Mouse (Mus musculus): ENCODE measurements around the gene Gramd1a.

Gene Gramd1a

DNA sequence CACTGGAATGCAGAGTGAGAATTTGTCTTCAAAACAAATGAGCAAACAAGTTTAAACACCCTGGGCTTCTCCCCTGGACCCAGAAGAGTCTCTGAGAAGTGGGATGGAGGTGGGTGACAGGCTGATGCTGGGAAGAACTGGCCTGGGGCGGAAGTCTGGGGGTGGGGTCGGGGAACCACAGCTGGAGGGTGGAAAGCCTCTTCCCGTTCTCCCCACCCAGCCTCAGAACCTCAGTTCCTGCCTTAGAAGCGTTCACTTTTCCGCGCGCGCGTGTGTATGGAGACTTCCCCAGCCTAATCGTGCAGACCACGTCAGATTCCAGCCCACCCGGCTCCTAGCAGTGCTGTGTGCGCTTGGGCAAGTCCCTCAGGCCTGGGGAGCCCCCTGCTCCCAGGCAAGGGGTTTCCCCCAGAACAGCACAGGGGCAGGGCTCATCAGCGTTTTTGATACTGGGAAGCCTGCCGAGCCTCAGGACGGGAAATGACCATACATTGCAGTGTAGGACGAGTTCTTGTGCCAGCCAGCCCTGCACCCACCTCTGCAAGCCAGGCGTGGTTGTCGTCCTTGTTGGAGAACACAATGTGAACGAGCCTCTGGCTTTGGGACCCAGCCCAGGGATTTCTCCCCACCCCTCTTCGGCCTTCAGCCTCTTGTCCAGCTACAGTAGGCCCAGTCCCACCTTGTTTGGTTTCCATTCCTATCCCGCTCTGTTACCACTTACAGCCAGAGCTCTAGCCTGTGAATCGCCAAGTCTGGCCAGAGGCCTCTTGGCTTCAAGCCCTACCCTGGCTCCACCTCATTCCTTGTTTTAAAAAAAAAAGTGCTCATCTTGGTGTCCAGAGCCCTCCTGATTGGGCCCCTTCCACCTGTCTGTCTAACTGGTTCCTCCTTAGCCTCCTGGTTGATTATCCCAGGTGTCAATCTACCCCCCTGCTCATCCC, 4.1 kb downstream of the Gramd1a start:
- peak; percentile 44 to 46 for DNase-seq (ENCODE audit: low spot score in 2 of 2)

DNA sequence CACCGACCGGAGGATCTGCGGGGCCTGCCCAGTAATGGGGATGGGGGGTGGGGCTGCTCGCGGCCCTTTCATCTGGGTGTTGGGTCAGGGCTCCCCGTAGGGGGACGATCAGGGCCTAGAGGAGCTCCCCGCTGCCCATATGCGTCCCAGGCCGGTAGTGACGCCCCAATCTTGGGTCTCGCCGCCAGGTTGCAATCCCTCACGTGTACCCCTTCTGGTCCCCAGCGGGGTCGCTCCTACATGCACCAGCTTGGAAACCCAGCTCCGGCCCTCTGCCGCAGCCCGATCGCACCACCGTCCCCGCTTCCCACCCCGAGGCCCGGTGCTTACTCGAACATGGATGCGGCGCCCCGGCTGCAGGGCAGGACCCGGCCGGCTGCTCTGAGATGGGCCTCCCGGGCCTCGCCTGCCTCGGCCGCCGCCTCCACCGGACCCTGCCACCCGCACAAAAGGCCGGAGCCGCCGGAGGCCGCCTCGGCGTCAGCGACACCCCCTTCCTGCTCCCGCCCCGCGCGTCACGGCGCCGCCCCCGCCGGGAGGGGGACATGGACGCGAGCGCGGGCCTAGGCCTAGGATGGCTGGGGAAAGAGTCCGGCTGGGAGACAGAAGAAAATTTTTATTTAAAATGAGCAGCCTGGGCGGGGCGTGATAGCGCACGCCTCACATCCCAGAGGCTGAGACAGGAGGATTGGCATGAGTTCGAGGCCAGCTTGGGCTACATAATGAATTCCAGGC, 5.0 kb downstream of the Gramd1a start:
- DNase-seq (ENCODE audit: low spot score in 2 of 2): peak; percentile 71 to 75

DNA sequence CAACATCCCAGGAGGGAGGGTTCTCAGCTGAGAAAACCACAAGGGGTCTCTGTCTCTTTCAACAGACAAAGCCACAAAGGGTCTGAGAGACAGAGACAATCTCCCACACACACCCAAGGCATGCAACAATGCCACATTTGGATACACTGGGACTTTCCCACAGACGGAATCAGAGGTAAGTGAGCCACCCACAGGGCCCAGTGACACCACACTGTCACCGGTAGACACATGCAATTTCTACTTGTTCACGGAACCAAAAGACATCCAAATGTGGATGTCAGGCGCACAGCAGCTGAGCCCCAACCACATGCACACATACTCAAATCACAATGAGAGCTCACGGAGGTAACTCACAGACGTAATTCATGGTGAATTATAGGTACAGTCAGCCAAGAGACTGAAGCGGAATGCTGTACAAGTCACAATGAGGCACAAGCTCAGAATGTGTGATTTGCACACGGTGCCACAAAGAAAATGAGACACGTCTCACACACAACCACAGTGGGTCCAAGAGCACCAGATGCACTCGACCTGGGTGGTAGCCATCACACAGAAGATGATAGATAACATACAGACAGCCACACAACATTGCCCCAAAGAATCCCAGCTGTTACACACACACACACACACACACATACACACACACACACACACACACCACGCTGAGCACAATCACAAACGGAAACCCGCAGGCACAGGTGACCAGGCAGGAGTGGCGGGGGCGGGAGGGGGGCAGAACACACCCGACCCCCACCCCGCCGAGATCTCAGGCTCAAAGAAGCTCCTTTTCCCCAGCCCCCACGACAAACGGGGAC, 5.7 kb downstream of the Gramd1a start:
- no peak for DNase-seq (ENCODE audit: low spot score in 2 of 2)

DNA sequence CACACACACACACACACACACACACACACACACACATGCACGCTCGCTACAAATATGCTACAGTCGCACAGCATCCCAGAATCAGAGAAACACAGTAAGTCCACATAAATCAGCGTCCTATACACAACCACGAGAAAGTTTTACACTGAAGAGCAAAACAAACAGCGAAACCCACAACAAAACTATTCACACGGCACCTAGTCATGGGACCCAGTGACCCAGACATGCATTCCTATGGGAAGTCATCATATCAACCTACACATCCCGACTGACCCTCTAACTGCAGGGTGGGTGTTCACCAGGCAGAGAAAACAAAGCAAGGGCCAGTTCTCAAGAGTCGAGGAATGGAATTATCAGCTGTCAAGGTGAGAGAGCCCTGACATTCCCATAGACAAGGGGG, 6.4 kb downstream of the Gramd1a start:
- no peak for DNase-seq (ENCODE audit: low spot score in 2 of 2)

DNA sequence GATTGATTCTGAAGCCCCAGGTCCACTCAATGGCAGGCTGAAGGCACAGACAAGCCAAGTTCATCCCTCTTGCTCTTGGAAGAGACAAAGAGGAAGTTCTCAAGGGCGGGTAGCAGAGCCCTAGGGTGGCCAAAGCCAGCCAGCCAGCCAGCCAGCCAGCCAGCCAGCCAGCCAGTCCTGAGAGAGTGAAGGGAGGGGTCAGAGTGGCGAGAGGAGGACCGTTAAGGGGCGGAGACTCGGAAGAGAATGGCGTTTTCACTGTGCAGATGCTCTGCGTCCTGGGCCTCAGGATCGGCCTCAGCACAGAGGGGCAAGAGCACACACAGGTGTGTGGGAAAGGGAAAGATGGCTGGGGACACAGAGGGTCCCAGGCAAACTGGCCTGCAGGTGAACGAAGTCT, 6.9 kb downstream of the Gramd1a start:
- DNase-seq (ENCODE audit: low spot score in 2 of 2): peak in 1 of 2 experiments; percentile 51

DNA sequence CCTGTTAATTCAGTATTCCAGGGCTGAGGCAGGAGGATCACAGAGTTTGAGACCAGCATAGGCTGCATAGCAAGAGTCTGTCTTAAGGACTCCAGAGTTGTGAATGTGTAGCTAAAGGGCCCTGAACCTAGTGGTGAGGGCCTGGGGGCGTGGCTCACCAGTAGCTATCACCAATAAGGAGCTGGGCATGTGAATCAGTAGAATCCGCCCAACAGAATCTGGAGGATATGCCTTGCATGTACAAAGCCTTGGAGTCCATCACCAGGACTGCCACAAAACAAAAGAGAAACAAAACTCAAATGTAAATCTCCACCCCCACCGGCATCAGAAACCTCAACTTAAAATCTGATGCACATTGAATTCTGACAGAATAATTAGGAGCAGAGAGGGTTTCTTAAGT, 7.6 kb downstream of the Gramd1a start:
- DNase-seq (ENCODE audit: low spot score in 2 of 2): no peak

DNA sequence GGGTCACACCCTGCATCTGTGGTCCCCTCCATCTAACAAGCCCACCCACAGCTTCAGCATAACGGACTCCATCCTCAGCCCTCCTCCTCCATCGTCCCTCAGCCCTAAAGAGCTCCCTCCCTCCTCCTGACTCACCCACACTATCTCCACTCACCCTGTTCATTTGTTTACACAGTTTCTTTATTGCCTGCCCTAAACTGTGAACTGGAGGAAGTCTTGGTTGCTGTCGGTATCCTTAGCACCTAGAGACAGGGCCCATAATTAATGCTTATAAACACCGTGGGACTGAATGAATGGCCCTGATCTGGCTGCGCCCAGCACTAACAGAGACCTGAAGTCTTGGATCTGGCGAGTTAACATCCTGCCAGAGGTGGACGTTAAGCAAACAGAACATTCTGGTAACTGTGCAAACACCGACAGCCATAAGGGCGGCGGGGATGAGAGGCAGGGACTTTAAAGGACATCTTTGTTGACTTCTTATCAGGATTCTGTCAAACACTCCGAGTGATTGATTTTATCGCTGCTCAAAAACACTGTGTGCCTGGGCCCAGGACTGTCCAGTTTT, 10.0 kb downstream of the Gramd1a start:
- no peak for DNase-seq (ENCODE audit: low spot score in 2 of 2)

DNA sequence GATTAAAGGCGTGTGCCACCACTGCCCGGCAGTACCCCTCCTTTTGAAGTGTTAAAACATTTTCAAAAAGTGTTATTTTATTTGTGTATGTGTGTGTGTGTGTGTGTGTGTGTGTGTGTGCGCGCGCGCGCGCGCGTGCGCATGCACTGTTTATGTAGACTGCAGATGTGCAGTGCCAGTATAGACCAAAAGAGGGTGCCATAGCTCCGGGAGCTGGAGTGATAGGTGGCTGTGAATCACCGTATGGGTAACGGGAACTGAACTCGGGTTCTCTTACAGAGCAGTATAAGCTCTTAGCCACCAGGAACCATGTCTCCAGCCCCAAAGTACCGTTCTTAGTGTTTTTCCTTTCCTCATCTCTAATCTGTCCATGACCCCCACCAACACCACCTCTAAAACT, 10.8 kb downstream of the Gramd1a start:
- no peak for DNase-seq (ENCODE audit: low spot score in 2 of 2)

DNA sequence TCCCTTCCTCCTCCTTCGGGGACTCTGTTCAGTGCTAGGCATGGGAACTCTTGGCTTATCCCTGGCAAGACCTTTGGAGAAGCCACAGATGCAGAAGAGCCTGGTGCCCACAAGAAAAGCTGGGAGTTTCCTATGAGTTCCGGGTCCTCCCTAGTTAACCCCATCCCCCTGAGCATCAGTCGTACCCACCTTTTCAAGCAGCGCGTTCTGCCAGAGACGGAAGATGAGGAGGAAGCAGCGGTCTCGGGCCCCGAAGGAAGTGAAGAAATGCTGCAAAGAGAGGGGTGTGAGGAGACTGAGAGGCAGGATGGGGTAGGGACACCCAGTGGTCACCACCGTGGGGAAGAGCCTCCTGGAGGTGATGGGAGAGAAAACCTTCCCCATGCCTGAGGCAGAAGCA, 14.8 kb downstream of the Gramd1a start:
- DNase-seq (ENCODE audit: low spot score in 2 of 2): no peak

DNA sequence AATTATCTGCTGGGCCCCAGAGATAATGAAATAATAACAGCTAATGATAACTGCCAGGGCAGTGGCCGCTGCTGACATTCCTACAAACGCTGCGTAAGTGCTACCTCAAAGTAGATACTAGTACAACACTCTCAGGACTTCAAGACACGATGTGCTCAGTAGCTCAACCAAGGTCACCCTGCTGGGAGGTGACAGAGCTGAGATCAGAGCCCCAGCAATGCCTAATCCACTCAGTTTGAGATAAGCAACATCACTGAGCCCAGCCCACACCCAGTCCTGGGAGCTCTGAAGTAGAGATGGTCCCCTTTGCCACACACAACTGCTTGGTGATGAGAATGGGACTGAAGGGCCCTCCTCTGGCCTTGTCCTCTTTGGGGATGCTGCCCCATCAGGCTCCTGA, 15.4 kb downstream of the Gramd1a start:
- no peak for DNase-seq (ENCODE audit: low spot score in 2 of 2)

DNA sequence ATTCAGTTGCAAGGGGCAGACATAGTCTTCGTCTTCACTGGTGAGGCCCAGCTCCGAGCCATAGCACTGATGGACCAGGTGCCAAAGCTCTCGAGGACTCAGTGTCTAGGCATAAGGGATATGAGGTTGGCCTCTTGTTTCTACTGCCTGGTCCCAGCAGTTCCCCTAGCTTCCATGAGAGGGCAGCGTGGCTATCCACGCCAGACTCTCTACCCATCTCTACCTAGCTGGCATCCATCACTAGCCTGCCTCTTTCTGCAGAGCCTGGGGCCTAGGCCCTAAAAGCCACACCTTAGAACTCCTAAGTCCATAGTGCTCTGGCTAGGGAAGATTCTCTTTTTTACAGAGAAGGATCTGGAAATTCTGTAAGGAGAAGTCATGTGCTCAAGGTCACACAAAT, 15.9 kb downstream of the Gramd1a start:
- peak in 1 of 2 experiments; percentile 55 for DNase-seq (ENCODE audit: low spot score in 2 of 2)

DNA sequence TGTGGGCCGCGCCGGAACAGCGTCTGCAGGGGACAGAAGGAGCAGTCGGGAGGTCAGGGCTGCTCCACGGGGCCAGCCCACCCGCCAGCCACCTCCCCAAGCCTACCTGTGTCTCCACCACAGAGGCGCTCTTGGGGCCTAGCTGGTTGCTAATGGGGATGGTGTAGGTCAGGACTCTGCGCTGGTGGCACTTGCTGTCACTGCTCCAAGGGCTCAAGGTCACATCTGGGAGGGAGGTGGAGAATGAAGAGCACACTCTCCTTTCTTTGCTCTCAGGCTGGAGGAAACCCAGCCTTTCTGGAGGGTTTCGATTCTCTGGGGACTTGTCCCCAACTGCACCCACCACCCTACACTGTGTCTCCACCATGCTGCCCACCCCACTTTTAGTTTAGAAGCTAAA, 20.0 kb downstream of the Gramd1a start:
- DNase-seq (ENCODE audit: low spot score in 2 of 2): no peak

DNA sequence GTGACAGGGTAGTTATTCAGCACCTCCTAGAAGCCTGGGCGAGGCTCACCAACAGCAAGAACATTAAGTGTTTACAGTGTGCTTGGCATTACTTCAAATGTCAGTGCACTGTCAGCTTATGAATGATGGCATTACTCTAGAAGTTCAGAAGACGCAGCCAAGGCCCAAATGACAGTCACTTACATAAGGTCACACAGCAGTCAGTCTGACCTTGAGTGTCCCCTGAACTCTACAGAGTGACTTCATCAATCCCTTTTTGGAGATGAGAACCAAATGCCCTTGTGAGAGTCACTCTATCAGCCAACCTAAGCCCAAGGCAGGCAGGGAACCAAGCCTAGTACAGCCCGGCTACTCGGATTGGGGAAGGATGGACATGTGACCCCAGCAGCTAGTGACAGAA, 23.8 kb downstream of the Gramd1a start:
- no peak for DNase-seq (ENCODE audit: low spot score in 2 of 2)

DNA sequence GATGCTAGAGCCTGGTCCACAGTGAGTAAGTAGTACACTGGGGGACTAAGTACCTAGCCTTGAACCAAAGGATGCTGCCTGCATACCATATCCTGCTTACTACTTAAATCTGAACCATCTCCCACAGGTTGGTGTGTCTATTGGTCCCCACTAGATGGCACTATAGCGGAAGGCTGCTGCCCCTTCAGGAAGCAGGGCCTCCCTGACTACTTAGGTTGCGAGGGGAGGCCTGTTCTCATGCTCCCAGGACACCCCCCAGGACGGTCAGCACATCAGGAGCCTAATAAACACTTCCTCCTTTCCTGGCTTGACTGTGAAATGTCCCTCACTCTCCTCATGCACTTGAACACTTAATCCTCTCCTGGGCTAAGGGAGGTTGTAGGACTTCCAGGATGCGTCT, 24.9 kb downstream of the Gramd1a start:
- peak in 1 of 2 experiments; percentile 35 for DNase-seq (ENCODE audit: low spot score in 2 of 2)

DNA sequence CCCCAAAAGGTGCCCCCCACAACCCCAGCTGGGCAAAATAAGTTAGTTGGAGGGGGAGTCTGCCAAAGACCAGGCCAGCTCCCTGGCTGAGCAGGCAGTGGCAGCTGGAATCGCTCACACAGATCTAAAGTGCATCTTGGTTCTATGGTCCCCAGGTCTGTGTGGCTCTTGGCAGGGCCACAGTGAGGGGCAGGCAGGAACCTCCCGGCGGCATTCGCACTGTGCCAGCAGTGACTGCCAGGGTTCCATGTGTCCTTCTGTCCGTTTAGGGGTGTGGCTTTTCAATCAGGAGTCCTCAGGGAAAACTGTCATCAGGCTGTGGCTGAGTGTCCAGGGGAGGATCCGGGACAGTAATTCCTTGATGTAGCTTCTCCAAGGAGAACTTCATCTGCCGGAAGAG, 25.5 kb downstream of the Gramd1a start:
- no peak for DNase-seq (ENCODE audit: low spot score in 2 of 2)

DNA sequence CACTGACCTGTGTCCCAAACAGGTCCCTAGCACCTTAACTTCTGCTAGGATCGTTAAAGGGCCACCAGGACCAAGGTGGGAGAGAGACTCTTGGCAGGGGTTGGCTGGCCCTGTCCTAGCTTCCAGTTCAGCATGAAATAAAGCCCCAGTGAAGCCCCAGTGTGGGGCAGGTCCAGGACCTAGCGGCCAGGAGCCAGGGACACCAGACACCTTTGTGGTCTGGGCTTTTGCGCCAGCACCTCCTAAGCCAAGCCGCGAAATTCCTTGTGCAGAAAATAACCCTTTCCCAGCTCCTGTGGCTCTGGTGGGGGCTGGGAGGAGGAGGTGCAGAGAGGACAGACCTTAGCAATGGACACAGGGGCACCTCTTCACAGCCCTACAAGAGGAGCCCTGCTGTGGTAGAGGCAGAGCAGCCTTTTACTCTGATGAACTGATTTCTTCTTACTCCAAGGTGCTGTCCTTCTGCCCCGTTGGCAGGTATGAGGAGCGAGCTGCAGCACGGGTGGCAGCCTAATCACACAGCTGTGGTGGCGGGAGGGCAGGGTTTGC, 27.5 kb downstream of the Gramd1a start:
- no peak for DNase-seq (ENCODE audit: low spot score in 2 of 2)

DNA sequence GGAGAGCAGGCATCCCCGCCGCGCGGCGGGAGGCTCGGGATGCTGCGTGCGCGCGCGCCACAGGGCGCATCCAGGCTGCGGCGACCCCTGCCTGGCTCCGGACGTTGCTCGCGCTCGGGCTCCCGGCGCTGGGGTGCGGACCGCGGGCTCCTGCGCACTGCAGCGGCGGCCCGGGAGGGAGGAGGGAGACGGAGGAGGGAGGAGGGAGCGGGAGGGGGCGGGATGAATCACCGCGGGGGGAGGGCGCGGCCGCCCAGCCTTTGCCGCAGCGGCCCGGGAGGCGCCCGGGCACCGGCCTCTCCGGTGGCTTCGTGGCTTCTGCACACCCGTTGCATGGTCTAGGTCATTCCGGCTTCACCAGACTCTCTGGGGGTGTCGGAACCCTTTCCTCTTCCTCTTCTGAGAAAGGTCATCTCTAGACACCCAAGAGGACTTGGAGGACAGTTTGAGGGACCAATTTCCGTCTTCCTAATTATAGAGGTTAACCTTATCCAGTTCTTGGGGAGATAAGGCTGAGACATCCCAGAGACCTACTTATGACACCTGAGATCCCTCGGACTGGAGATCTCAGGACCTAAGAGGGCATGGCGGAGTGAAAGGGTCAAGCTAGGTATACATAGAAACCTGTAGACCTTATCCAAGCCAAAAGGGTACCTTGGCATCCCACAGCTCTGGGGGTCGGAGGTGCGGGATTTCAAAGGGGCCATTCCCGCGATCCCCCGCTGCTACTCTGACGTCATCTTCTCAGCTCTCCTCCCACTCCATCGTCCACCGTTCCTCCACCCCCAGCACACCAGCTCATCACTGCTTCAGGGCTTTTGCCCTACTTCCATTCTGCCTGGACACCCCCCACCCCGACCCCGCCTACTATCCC, 28.6 kb downstream of the Gramd1a start, which contains the start of gene Scn1b:
Scn1b (minus strand) TSS at position 153 of the 874 bp plus-strand sequence.
- DNase-seq (ENCODE audit: low spot score in 2 of 2): no peak

DNA sequence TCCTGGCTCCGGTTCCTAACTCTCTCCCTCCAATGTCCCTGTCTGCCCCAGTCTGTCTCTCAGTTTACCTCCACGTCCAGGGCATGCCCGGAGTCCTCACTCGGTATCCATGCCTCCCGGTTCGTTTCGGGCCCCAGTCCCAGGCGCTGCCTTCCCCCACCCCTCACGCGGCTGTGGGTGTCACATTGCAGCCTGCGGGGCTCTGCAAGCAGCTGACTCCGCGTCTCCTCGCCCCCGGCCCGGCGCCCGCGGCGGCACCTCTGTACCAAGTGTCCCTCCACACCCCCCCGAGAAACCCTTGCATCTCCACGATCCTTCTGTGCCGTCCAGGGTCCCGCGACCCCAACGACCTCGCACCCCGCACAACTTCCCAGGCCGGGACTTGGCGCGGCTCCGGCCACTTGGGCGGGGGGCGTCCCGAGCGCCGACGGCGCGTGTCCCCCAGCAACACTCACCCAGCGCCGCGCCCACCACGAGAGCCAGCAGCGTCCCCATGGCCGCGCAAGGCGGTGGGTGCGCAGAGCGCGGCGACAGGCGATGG, 29.4 kb downstream of the Gramd1a start:
- DNase-seq (ENCODE audit: low spot score in 2 of 2): no peak

DNA sequence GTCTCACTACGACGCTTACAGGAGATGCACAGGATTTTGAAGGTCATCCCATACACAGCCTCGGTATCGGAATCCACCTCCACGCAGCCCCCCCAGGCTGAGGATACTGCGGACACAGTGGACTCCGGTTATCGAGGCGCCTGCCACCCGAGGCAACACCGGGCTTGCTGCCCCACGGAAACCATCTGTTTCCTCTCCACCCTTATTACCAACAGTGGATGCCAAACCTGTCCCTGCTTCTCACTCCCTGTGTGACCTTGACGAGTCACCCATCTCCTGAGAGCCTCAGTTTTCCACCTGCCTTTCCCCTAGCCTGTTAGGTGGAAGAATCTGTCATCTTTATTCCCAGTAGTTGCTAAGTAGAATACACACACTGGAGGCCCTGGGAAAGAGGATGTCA, 30.6 kb downstream of the Gramd1a start:
- DNase-seq (ENCODE audit: low spot score in 2 of 2): no peak

DNA sequence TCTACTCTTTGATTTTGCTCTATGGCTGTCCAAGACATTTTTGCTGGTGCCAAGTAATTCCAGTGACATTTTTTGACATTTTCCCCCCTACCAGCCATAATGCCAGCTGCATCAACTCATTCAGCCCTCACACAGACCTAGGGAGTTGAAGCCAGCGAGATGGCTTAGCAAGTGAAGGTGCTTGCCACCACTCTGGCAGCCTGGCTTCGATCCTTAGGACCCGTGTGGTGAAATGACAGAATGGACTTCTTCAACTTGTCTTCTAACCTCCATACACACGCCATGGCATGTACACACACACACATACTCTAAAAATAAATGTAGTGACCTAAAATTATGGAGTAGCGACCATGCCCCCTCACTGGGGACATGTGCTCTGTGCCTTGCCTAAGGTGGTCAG, 31.3 kb downstream of the Gramd1a start:
- DNase-seq (ENCODE audit: low spot score in 2 of 2): no peak

Data from spleen, postnatal 14 days (tissue).